Mouse (Mus musculus) liver, embryonic 11.5 days (tissue): ENCODE data around the gene Kcnip1. TPM values are rescaled to one million over a fixed set of nuclear protein-coding genes. Genes with fewer than 3 reads are reported as not detected.

ENCODE experiments used
- ATAC-seq: fragments of 200-750 bp; cut with Nextera tagmentation; replicated peaks from 2 replicates; pipeline ENCODE4 v1.8.0; 2017; ENCODE audit warnings: moderate number of reproducible peaks, mild to moderate bottlenecking, moderate TSS enrichment, moderate library complexity; ENCODE audit not compliant: low FRiP score
- DNase-seq: peaks from one replicate; pipeline ENCODE4 v3.0.0-alpha.2; 2017; ENCODE audit warnings: low spot score
- H3K27ac ChIP-seq: fragments of 300-500 bp; sonication (generic); 2 replicates; pipeline ENCODE4 v1.5.1; 2014; ENCODE audit warnings: mild to moderate bottlenecking, low read depth, low read length, control low read depth
- H3K27me3 ChIP-seq: fragments of 300-500 bp; sonication (generic); replicated peaks from 2 replicates; pipeline ENCODE4 v1.6.1; 2014; ENCODE audit warnings: low read length, mixed read lengths; ENCODE audit not compliant: control insufficient read depth, insufficient read depth
- H3K36me3 ChIP-seq: fragments of 300-500 bp; sonication (generic); 2 replicates; pipeline ENCODE4 v1.6.1; 2014; ENCODE audit warnings: mild to moderate bottlenecking, low read length, moderate library complexity, mixed read lengths; ENCODE audit not compliant: control insufficient read depth, insufficient read depth
- H3K4me1 ChIP-seq: fragments of 300-500 bp; sonication (generic); replicated peaks from 2 replicates; pipeline ENCODE4 v1.6.1; 2014; ENCODE audit warnings: low read length, mixed read lengths; ENCODE audit not compliant: control insufficient read depth, insufficient read depth
- H3K4me2 ChIP-seq: fragments of 300-500 bp; sonication (generic); 2 replicates; pipeline ENCODE4 v1.6.1; 2014; ENCODE audit warnings: mild to moderate bottlenecking, control low read depth, moderate library complexity
- H3K4me3 ChIP-seq: fragments of 300-500 bp; sonication (generic); 2 replicates; pipeline ENCODE4 v1.5.1; 2014; ENCODE audit warnings: low read depth, low read length, control low read depth
- H3K9ac ChIP-seq: fragments of 300-500 bp; sonication (generic); 2 replicates; pipeline ENCODE4 v1.6.1; 2014; ENCODE audit warnings: low read depth, low read length, control low read depth
- H3K9me3 ChIP-seq: fragments of 300-500 bp; sonication (generic); 2 replicates; pipeline ENCODE4 v1.6.1; 2016; ENCODE audit warnings: low read length, inconsistent platforms, mixed read lengths; ENCODE audit not compliant: control insufficient read depth
- WGBS: fragments of 180-500 bp; shearing (Covaris S2); extraction: QIAGEN DNeasy Blood & Tissue Kit; methylation state at CpG from one replicate; pipeline ENCODE4 v1.1.7; 2014; 5-methylcytosine and 5-hydroxymethylcytosine counted together
- polyA plus RNA-seq: library from polyadenylated mRNA; unstranded; fragments of >200 nt; fragmentation: Nextera tagmentation; extraction: Ambion mirVana; gene quantifications from 2 replicates; pipeline ENCODE4 v1.2.1, GENCODE M21; 2014

Kcnip1 gene
- polyA plus RNA-seq, 1 experiment from 2014 or later: 1.2 TPM

GRCm38 (mm10) chr11:34012007-34012652 is 19.2 kb upstream of the Kcnip1 start:
- no peak for ATAC-seq
- Histone ChIP-seq H3K4me1 (no peaks in the 10 kb centered on the region), H3K4me3 (no peak overlapping the region), H3K27me3 (no peaks in the 10 kb centered on the region), H3K9ac (no peak overlapping the region), H3K27ac (no peak overlapping the region), H3K4me2 (no peak overlapping the region), H3K9me3 (no peaks in the 10 kb centered on the region), H3K36me3 (no peaks in the 10 kb centered on the region)
- DNase-seq: no peak
- WGBS: 56% methylated on average over 6 of the region's 6 CpGs

DNA sequence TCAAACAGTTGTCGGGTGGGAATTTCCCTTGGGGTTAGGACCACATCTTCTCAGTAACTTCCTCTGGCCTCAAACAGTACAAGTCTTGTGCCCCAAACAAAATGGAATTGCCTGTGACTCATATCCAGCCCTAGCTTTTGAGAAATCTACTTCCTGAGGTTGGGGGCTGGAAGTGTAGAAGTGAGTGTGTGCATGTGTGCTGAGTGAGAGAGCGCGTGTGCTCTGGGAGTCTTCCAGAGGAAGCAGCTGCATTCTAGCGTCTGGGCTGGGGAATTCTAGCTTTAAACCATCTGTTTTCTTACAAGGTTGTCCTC is 17.9 kb upstream of the Kcnip1 start:
- Histone ChIP-seq H3K4me1 (no peaks in the 10 kb centered on the region), H3K27me3 (no peaks in the 10 kb centered on the region), H3K36me3 (no peaks in the 10 kb centered on the region), H3K9me3 (no peaks in the 10 kb centered on the region), H3K9ac (no peak overlapping the region), H3K27ac (no peak overlapping the region), H3K4me3 (no peak overlapping the region), H3K4me2 (no peak overlapping the region)
- ATAC-seq (0 out of 2 replicates have a peak, but pooled peaks have one; percentile 33), DNase-seq (no peak)
- WGBS: 57% methylated on average over 4 of the region's 4 CpGs

- Histone ChIP-seq H3K36me3 (no peaks in the 10 kb centered on the region), H3K4me1 (no peaks in the 10 kb centered on the region), H3K9ac (no peak overlapping the region), H3K9me3 (no peaks in the 10 kb centered on the region), H3K27ac (no peak overlapping the region; the same call in 1 of the 2 replicates), H3K4me3 (no peak overlapping the region), H3K27me3 (no peaks in the 10 kb centered on the region), H3K4me2 (no peak overlapping the region)
- ATAC-seq (peak; percentile 4; the same call in 1 of the 2 replicates), DNase-seq (no peak)
- 54% methylated on average over 7 of the region's 7 CpGs for WGBS
Observed at GRCm38 (mm10) chr11:34010133-34010858, 17.3 kb upstream of the Kcnip1 start.

- H3K4me1 ChIP-seq: no peaks in the 10 kb centered on the region
- H3K36me3 ChIP-seq: no peaks in the 10 kb centered on the region
- H3K9ac ChIP-seq: no peak overlapping the region
- H3K4me2 ChIP-seq: no peak overlapping the region
- ATAC-seq: no peak
- no peak for DNase-seq
- no peaks in the 10 kb centered on the region for H3K27me3 ChIP-seq
- WGBS: 54% methylated on average over 12 of the region's 12 CpGs
- H3K27ac ChIP-seq: peak overlapping the region; percentile 39; the same call in 1 of the 2 replicates
- H3K4me3 ChIP-seq: no peak overlapping the region
- H3K9me3 ChIP-seq: no peaks in the 10 kb centered on the region
Observed at GRCm38 (mm10) chr11:34009316-34010087, 16.6 kb upstream of the Kcnip1 start.

GRCm38 (mm10) chr11:34008702-34009101 is 15.8 kb upstream of the Kcnip1 start:
- H3K27ac ChIP-seq: peak overlapping the region; percentile 81
- peak overlapping the region; percentile 26 for H3K4me3 ChIP-seq
- no peaks in the 10 kb centered on the region for H3K27me3 ChIP-seq
- H3K4me1 ChIP-seq: no peaks in the 10 kb centered on the region
- no peaks in the 10 kb centered on the region for H3K9me3 ChIP-seq
- ATAC-seq (peak; percentile 65), DNase-seq (peak; percentile 56)
- H3K4me2 ChIP-seq: peak overlapping the region; percentile 68
- no peaks in the 10 kb centered on the region for H3K36me3 ChIP-seq
- peak overlapping the region; percentile 54 for H3K9ac ChIP-seq
- WGBS: 23% methylated on average over 9 of the region's 9 CpGs

GRCm38 (mm10) chr11:34008214-34008613 is 15.3 kb upstream of the Kcnip1 start:
- H3K27me3 ChIP-seq: no peaks in the 10 kb centered on the region
- H3K4me3 ChIP-seq: peak overlapping the region; percentile 26
- no peaks in the 10 kb centered on the region for H3K4me1 ChIP-seq
- H3K9me3 ChIP-seq: no peaks in the 10 kb centered on the region
- no peaks in the 10 kb centered on the region for H3K36me3 ChIP-seq
- peak overlapping the region; percentile 54 for H3K9ac ChIP-seq
- ATAC-seq: peak; percentile 63; the same call in 1 of the 2 replicates
- 26% methylated on average over 11 of the region's 11 CpGs for WGBS
- H3K27ac ChIP-seq: peak overlapping the region; percentile 81
- no peak for DNase-seq
- H3K4me2 ChIP-seq: peak overlapping the region; percentile 68

- Histone ChIP-seq H3K4me2 (peak overlapping the region; percentile 68), H3K27ac (no peak overlapping the region), H3K4me1 (no peaks in the 10 kb centered on the region), H3K4me3 (no peak overlapping the region), H3K9me3 (no peaks in the 10 kb centered on the region), H3K27me3 (no peaks in the 10 kb centered on the region), H3K36me3 (no peaks in the 10 kb centered on the region), H3K9ac (no peak overlapping the region)
- 65% methylated on average over 2 of the region's 2 CpGs for WGBS
- no peak for ATAC-seq
- DNase-seq: no peak
Observed at GRCm38 (mm10) chr11:34007616-34008015, 14.7 kb upstream of the Kcnip1 start.

DNA sequence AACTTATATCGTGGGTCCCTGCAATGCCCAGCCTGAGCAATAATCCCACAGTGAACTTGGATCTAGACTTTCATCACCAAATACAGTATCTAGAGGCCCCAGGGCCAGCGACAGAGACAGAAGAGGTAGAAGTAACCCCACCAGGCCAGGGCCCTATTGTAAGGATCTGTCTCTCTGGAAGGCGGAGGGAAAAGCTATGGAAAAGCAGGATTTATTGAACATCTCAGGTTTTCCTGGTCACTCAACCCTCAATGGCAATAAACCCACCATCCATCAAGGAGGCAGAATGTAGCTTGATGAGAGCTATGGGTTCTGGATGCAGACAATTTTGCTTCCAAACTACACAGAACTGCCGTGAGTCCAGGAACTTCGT is 9.6 kb upstream of the Kcnip1 start:
- no peaks in the 10 kb centered on the region for H3K4me1 ChIP-seq
- ATAC-seq (no peak), DNase-seq (no peak)
- H3K9ac ChIP-seq: no peak overlapping the region
- H3K27me3 ChIP-seq: 0 out of 2 replicates have a peak, but pooled peaks cover 3% of the 10 kb centered on the region
- 61% methylated on average over 5 of the region's 5 CpGs for WGBS
- H3K4me3 ChIP-seq: no peak overlapping the region
- H3K27ac ChIP-seq: no peak overlapping the region
- no peaks in the 10 kb centered on the region for H3K36me3 ChIP-seq
- H3K4me2 ChIP-seq: no peak overlapping the region
- no peaks in the 10 kb centered on the region for H3K9me3 ChIP-seq
